Mouse (Mus musculus) G1E (cell line): ENCODE data around the gene Pawr.

ENCODE experiments used
- CTCF ChIP-seq: IDR thresholded peaks from 2 replicates; pipeline ENCODE4 v1.5.1; 2012; ENCODE audit warnings: low read depth, low read length, inconsistent platforms, mixed read lengths
- GATA1 ChIP-seq: IDR thresholded peaks from 2 replicates; pipeline ENCODE4 v1.6.1; 2012; ENCODE audit warnings: borderline replicate concordance, low read length, inconsistent platforms, mixed read lengths
- GATA2 ChIP-seq: IDR thresholded peaks from 2 replicates; pipeline ENCODE4 v1.6.1; 2012; ENCODE audit warnings: low read depth, low read length, inconsistent platforms, borderline replicate concordance
- POLR2AphosphoS5 ChIP-seq: IDR thresholded peaks from 2 replicates; pipeline ENCODE4 v1.6.1; 2012; ENCODE audit warnings: low read depth, low read length, inconsistent platforms; ENCODE audit not compliant: insufficient replicate concordance
- TAL1 ChIP-seq: conservative IDR thresholded peaks from 2 replicates; pipeline ENCODE4 v1.6.1; 2012; ENCODE audit warnings: low read depth, low read length, inconsistent platforms, mixed read lengths

GRCm38 (mm10) chr10:108451516-108451915 lies 119.6 kb downstream of the Pawr start:
- TF ChIP-seq CTCF (no peak), GATA2 (no peak), GATA1 (no peak), TAL1 (no peak), POLR2AphosphoS5 (no peak)
